Mouse (Mus musculus) cerebellum, adult 8-10 months (tissue): Measurements from ENCODE around the gene Nipbl.

Experiments used
- DNase-seq: peaks from one replicate; pipeline ENCODE4 v3.0.0; 2022

Gene Nipbl

DNA sequence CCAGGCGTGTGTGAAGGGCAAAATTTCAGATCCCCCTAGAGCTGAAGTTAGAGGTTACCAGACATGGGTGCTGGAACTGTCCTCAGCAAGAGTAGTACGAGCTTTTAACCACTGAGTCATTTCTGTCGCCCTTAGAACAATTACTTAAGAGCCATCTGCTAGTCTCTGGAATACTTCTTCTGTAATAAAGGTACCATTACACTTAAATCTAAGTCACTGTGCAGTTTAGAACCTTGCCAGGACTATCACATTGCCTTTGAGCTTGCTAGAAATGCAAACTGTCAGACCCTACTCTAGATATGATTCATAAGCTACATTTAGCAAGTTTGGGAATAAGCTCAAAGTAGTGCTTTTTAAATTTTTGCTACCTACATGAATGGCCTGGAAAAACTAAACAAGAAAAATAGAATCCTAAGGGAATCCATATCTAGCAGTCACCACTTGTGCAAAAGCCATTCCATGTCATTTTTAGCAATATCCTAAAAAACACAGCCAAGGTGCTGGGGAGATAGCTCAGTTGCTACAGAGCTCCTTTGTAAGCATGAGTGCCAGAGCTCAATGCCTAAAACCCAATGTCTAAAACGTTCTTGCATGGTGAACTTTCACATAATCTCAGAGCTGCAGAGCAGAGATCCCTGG, 27.6 kb downstream of the Nipbl start:
- no peak for DNase-seq

DNA sequence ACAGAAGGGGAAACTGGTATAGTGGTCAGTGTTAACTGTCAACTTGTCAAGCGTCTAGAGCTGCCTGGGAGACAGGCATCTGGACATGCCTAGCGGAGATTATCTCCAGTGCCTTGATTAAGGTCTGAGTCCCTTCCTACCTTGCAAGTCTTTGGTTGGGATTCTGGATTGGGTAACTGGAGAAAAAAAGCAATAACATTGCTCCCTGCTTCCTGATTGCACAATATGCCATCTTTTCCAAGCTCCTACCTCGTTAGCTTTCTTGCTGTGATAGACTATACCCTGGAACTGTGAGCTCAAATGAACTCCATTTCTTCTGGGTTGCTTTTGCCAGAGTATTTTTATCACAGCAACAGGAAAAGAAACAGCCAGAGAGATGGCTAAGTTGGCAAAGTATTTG, 30.9 kb downstream of the Nipbl start:
- no peak for DNase-seq

DNA sequence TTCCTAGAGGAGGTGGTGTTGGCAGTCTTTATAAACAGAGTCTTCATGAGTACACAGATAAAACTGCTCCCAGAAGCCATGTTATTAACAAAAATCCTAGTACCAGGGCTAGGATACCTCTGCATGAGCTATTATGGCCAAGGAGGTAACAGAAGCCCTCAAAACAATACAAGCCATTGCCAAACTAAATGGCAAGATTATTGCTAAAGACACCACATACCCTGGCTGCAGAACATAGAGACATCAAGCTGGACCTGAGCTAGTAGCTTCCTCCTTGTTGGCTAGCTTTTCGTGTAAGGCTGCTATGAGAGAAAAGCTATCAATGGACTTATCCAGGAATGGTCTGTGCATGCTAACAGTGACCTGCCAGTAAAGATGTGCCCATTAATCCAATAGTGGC, 32.4 kb downstream of the Nipbl start:
- no peak for DNase-seq

DNA sequence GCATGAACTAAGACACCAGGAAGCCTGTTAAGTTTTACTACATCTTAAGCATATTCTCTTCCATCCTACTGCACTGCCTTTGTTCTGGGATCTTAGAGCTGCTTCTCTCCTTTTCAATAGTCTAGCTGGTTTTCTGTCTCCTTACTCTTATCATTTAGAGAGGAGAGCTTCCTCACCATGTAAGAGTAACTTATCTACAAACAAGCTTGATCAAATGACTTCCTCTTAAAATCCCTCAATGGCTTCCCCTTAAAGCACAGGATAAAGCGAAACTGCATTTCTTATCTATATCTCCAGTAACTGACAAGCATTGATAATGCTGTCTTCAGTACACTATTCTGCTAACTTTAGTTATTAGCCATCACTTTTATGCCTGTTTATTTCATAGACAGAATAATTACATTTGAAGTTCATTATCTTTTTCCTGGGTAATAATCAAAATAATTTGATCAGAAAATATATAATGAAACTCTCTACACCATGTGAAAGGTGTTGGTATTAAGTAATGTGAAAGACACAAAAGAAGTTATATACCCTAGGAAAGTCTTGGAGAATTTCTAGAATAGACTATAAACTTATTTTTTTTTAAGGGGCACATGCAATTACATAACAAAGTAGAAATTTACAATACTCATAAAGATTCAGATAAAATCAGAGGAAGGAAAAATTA, 33.0 kb downstream of the Nipbl start:
- DNase-seq, result no peak

DNA sequence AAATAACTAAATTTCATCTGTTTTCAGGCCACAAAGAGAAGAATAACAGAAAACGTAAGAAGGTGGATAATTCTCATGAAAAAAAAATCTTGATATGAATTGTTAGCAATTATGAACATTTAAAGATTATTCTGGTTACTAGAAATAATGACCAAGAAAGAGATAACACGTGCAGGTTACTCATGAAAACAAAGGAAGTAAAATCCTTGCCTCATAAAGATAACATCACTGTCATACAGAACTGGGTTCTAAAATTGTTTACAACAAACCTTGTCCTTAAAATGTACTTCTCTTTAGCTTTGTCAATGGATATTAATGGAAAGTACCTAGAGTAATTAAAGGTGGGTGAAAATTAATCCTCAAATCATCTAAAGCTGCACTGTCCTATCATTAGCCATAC, 37.2 kb downstream of the Nipbl start:
- no peak for DNase-seq

DNA sequence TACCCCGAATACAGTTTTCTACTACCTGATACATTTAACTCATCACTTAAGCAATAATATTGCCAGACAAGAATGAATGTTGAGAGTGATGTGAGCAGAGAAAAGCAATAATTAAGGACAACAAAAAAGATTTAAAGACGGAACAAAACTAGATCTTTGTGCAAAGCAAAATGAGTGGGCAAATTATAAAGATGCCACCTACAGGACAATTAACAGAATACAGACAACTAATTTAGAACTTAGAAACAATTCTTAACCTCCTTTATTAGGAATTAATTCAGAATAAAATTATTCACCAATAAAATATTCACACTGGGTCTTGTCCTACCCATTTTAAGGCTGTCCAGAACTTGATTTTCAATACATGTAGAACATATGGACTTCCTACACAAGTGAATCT, 38.0 kb downstream of the Nipbl start:
- no peak for DNase-seq

DNA sequence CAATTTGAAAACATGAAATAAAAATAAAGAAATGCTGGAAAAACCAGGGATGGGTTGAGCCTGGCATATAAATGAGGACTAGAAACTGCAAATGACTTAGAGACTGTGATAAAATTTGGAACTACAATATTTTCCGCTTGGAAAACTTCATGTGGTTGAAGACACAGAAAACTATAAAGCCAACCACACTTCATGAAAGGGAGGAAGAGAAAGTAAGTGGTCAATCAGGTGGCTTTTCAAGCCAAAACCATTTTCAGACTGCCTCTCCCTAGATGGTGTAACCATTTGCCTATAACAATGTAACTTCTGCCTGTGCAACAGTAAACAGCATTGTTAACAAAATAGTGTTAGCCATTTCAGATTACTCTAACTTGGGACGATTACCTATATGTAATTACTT, 41.7 kb downstream of the Nipbl start:
- DNase-seq, result no peak

DNA sequence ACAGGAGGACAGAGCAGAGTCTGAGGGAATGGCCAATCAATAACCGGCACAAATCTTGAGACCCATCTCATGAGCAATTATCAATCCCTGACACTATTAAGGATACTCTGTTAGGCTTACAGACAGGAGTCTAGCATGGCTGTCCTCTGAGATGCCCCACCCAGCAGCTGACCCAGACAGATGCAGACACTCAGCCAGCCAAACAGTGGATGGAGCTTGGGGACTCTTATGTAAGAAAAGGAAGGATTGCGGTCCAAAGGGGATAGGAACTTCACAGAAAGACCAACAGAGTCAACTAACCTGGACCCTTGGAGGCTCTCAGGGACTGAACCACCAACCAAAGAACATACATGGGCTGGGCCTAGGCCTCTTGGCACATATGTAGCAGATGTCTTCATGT, 42.7 kb downstream of the Nipbl start:
- DNase-seq, result no peak

DNA sequence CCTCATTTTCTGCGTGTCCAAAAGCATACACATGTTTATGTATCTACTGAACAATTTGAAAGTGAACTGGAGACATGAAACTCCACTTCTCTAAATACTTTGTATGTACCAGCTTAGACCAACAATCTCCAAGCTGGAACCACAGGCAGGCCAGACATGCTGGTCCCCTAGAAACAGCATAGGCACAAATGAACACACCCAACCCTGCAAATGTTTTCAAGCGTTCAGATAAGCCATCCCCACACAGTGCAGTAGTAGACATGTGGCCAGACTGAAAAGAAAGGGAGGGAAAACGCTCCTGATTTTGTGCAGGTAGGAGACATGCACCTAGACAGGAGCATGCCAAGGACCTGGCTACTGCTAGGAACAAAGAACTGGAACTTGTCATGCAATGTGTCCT, 52.5 kb downstream of the Nipbl start:
- DNase-seq, result no peak

DNA sequence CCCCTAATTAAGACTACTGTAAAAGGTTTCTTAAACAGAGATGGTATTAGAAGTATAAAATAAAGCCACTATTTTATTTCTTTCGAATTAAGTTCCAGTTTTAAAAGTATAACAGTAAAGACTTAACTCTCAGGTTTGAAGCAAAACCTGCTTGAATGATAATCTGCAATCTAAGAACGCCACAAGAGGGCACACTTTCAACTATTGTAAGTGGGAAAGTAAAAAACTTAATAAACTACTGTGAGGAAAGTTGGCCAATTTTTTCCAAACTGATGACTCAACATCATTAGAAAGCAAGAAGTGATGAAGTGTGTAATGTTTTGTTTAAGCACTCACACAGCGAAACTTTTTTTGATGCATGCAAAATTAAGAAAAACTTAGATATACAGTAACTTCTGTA, 62.0 kb downstream of the Nipbl start:
- peak; percentile 18 for DNase-seq

DNA sequence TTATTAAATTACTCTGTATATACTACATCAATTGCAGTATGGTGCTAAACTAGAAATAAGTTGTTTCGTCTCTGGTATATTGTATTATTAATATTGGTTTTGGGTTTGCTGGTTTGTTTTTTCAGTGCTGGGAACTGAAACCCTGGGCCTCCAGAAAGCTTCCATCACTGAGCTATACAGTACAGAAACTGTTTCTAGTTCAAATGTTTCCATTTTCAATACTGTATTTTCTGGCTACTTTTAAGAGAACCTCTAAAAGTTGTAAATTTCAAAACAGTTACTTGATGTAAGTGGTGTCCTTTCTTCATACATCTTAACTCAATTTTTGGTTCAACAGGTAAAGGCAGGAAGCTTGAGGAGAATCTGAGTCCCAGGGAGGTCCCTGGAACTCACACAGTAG, 68.6 kb downstream of the Nipbl start:
- DNase-seq, result no peak

DNA sequence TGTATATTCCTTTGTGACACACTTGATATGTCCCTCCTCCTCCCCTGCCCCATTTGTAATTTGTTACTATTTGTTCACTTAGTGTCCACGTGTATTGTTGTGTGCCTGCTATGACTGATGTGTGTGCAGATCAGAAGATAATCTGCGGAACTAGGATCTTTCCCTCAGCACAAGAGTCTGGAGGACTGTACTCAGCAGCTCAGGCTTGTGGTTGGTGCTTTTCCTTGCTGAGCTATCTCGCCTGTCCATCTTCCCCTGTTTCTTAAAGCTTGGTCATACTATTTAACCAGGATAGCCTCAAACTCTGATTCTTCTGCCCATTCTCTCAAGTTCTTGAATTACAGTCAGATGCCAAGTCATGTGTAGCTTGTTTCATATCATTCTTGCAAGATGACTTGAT, 69.5 kb downstream of the Nipbl start:
- DNase-seq, result no peak

DNA sequence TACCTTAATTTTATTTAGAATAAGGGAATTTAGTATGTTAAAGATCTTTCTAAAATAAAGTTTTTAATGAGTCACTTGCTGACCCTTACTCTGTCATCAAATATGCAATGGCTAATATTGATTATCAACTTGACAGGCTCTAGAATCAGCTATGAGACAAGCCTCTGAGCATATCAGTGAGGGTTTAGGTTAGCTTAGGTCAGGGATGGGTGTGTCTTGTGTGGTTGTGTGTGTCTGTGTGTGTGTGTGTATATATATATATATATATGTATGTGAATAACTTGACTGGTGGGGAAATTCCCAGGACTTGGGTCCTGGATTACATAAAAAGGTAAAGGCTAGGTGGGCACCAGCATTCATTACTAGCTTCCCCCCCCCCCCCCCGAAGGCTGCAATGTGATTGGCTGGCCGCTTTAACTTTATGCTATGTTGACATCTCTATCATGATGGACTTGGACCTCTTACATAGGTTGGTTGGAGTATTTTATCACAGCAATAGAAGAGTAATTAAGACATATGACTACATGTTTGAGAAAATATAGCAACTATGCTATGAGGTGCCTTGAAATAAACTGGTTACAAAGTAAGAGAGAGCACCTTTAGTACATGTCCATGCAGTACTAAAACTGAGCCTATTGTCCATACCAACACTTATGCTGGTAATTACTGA, 97.0 kb downstream of the Nipbl start:
- no peak for DNase-seq

DNA sequence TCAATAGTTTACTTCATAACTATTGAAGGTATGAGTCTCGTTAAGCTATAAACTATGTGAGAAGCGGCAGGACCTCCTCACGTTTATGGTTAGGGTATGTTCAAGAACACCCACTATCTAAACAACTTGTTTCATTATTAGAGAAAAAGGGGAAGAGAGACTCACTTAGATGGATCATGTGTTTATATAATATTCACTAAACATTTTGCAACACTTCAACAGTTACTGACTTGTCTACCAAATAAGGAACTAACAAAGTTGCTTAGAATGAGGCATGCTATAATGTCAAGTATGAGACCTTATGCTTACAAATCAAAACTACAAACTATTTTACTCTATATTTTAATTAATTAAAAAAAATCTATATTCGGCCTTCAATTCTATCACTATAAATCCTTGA, 103.7 kb downstream of the Nipbl start:
- no peak for DNase-seq

DNA sequence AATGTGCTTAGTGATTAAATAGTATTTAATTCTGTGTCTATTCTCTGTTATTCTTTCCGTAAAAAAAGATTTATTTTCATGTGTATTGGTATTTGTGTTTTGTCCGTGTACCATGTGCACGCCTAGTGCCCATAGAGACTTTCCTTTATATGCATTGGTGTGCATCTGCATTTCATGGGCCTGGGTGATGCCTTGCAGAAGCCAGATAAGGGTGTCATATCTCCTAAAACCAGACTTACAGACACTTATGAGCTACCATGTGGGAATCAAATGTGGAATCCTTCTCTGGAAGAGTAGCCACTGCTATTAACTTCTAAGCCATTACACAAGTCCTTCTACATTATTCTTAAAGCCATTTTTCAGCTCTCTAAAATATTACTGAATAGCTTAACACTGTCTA, 112.7 kb downstream of the Nipbl start:
- no peak for DNase-seq

DNA sequence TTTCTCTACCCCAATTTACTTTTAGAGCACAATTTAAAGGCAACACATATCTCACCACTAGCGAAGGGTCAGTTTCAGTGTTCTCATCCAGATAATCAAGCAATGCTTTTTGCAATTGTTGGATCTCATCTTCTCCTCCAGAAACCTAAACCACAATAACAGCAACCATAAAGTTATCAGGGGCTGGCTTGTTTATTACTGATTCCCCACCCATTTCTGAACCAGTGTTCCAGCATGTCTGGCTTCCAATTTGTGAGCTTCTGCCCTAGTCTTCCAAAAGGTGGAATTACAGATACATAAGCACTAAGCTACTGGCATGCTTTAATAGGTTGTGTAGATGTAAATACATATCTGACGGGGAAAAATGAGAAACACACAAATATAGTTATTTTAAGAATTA, 118.6 kb downstream of the Nipbl start:
- no peak for DNase-seq

DNA sequence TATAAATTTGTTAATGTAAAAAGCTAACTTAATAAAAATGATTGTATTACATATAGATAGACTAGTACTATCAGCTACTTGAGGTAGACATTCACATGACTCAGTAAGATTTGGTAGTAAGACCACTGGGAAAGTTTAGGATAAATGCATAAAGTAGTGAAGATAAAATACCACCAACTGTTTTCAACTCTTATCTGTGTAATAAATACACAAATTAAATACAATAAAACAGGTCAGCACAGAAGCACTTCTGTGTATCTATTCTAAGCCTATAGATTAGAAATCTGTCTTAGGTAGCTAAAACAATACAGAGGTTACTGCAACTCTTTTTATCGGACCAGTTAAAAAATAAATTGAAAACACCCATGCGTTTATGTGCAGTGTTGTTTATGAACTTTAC, 119.4 kb downstream of the Nipbl start:
- no peak for DNase-seq

DNA sequence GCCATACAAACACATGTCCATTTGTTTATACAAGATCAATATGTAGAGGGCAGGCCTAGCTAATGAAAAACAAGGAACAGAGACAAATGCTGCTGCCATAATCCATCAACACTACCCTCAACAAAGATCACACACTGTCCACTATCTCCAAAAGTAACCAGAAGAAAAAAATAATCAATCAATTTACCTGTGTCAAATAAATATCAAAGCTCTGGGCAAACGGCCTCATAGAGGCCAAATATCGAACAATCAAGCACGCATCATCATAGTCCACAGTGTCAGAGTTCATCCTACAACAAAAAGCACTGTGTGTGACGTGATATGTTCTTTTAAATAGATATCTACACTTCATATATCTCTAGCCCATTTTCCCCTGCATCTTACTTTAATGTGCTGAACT, 120.2 kb downstream of the Nipbl start:
- DNase-seq, result no peak

DNA sequence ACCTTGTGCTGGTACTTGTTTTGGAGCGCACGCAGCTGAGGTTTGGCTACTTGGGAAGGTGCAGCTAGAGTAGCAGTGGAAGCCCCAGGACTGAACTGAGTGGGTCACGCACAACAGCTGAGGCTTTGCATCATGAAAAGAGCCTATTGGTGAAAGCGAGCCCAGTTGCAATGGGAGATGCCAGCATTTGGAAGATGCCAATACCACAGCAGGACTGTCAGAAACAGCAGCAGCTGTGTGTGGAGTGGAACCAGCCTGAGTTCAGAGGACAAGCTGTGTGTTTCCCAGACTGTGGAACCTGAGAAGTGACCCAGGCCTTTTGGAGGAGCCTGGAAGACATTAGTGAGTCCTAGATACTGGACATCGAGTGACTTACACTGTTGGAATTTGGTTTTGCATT, 122.8 kb downstream of the Nipbl start:
- no peak for DNase-seq

DNA sequence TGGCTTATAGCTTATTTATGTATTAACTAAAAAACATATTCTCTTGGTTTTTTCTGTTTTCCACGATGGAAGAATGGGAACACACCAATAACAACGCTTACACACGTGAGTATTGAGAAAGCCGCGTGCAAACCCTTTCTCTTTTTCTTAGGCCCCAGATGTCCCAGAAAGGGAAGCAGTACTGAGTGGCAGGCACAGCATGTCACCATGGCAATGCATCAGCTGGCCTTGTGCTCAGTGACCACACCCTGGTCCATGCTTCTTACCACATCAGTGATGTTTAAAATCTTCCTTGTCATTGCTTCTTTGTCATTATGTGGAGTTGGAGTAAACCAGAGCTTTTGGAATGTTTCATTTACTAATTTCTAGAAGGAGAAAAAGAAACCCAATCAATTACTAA, 125.1 kb downstream of the Nipbl start:
- no peak for DNase-seq

DNA sequence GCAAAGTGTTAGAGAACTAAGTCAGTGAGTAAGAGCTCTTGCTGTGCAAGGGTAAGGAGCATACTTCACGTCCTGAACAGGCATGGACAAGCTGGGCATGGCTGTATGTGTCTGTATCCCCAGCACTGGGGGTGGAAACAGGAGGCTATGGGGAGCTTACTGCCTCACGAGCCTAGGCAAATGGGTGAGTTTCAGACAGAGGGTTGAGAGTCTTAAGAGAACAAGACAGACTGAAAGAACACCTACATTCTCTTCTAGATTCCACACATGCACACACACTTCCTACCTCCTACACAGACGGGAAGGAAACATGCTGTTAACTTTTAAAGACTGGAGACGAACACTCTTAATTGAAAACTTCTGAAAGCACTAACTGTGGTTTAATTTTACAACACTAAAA, 126.9 kb downstream of the Nipbl start:
- no peak for DNase-seq

DNA sequence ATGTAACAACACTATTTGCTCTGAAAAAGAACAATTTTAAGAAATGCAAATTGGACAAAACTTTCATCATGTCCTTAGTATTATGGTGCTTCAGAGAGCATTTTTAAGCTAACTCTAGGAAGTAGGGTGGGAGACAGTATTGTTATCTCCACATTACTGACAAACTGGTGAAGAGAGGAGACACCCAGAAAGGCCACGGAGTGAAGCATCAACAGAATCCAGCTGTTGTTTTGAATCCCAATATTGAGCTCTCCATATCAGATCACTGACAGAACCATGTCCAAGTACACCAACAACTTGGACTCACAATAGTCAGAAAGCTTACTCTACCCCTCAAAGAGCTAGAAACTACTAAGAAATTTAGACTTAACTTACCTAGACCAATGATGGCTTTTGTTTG, 138.8 kb downstream of the Nipbl start:
- no peak for DNase-seq

DNA sequence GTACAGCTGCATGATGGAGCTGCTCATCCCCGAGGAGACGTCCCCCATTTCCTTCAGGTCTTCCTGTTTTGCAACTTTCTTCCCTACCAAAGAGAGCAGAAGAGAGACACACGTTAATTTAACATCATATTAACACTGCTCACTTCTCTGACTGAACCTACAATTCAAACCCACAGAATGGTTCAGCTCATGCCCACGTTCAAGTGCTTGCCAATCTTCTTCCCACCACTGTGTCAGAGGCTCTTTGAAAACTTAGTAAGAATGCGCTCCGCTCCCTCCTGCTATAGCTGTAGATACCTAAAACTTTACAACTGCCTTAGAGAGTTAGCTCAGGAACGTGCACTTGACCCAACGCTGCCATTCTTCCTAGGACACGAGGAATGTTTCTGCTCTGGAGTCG, 141.3 kb downstream of the Nipbl start:
- DNase-seq, result no peak

DNA sequence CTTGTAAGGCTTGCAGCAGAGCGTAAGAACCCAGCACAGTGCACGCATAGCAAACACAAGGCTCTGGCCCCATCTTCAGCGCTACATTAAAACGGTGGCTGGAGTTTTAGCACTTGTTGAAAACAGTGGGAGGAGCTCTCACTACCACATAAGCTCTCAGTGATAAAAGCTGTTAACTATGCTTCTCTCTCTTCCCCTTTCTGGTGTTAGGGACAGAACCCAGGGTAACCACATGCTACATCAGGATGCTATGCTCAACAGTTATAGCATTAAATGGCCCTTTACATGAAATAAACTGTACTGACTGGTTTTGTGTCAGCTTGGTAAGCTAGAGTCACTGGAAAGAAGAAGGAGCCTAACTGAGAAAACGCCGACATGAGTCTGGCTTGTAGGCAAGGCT, 150.1 kb downstream of the Nipbl start:
- DNase-seq, result no peak

DNA sequence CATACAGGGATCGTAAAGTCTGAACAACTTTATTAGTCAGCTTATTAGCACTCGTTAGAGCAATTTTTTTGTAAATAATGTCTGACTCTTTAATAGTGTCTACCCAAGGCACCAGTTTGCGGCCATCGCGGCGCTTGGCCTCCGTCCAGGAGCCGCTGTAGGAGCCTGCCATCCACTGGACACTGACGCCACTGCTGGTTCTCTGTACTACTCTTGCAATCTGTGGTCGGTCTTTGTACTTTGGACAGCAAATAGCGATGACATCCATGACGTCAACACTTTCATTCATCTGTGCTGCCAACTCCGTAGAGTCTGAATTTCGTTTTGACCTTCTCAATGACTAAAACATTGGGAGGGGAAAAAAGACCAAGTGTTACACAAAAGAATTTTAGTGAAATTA, 153.0 kb downstream of the Nipbl start:
- DNase-seq, result no peak
